Mouse (Mus musculus) testis, adult 2 months (tissue): ENCODE results near the gene Gm20388.

Source experiments
- CTCF ChIP-seq: fragments of 200-500 bp; IDR thresholded peaks from 2 replicates; pipeline ENCODE4 v1.5.1; 2012; ENCODE audit warnings: low read depth, mild to moderate bottlenecking, inconsistent platforms, low read length, moderate library complexity; ENCODE audit not compliant: control insufficient read depth, insufficient read depth, insufficient replicate concordance
- POLR2A ChIP-seq: fragments of 200-500 bp; IDR thresholded peaks from 2 replicates; pipeline ENCODE4 v1.6.1; 2012; ENCODE audit warnings: low read depth, mild to moderate bottlenecking, inconsistent platforms, low read length, moderate library complexity; ENCODE audit not compliant: control insufficient read depth

DNA sequence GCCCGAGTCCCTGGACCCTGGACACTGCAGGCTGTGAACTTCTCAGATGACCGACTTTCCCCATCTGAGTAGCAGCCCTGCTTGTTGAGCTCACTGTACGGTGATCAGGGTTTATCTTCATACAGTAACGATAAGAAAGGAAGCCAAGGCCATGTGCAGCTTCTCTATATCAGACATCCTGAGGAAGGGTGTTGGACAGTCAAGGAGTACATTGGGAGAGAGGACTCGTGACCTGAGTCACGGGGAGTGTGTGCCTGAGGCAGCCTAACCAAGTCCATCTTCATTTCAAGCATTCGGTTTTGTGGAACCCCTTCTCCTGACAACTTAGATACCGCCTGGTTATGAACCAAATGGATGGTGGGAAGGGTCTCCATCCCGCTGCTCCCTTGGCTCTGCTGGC, 1964.9 kb downstream of the Gm20388 start:
- no peak for TF ChIP-seq CTCF
- no peak for TF ChIP-seq POLR2A
